In the genomic region with DNA sequence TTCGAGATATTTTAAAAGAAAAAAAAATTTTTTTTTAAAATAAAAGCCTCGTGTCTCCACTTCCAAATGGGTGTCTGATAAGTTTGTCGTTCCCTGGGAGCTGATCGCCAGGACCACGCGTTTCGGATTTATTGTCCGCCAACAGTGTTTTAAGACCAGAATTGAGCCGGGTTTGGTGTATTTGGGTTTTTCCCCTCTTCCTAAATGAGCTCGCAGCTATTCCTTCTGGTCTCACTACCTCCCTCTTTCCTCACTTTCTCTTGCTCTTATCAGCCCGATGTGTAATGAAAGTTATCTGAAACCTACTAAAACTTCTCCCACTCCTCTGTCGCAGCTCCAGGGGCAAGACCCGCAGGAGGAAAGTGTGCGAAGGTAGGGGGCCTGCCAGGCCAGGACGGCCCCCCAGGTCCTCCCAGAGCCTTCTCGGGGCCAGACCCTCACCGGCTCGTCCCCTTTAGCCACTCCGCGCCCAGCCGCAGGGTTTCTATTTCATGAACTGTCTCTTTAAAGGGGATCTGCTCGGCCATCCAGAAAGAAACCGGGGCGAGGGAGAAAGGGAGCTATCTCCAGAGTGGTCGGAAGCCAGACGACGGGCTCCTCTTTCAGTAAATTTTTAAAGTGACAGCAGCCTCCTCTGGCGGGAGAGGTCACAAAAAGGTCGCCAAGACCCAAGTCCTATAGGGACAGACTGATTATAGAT, we compare ENCODE assay signal across 8 mouse cellular contexts.
DNase-seq lines count a peak whose midpoint lies in the region; ATAC-seq and TF ChIP-seq lines count a peak whose summit lies in the region.

No protein-coding gene starts in this region.

- H3K27ac ChIP-seq in gastrocnemius, adult 2 months = peak overlapping the region; percentile 97
- H3K27ac ChIP-seq in hindbrain, embryonic 13.5 days = peak overlapping the region; percentile 66
- H3K27ac ChIP-seq in liver, adult 2 months (replicated peaks; ENCODE audit: insufficient read depth, low read depth, low read length) = peak overlapping the region; percentile 64
- peak overlapping the region; percentile 38; the same call in 1 of the 2 replicates for H3K27ac ChIP-seq in midbrain, embryonic 16.5 days (ENCODE audit: low read length)

- under 1% methylated on average over 29 of the region's 29 CpGs for WGBS in hindbrain, embryonic 13.5 days
- WGBS in liver, adult 2 months = under 1% methylated on average over 29 of the region's 29 CpGs
- WGBS in midbrain, embryonic 16.5 days = under 1% methylated on average over 29 of the region's 29 CpGs

- H3K9ac ChIP-seq in hindbrain, embryonic 13.5 days = peak overlapping the region; percentile 72
- H3K9ac ChIP-seq in liver, adult 2 months (ENCODE audit: low read depth, low read length) = peak overlapping the region; percentile 71
- H3K9ac ChIP-seq in midbrain, embryonic 16.5 days (ENCODE audit: low read depth, low read length) = peak overlapping the region; percentile 56; the same call in 1 of the 2 replicates

- no peaks in the 10 kb centered on the region for H3K36me3 ChIP-seq in hindbrain, embryonic 13.5 days
- no peaks in the 10 kb centered on the region for H3K36me3 ChIP-seq in liver, adult 2 months (ENCODE audit: control insufficient read depth, insufficient read depth, low read length)
- no peaks in the 10 kb centered on the region for H3K36me3 ChIP-seq in midbrain, embryonic 16.5 days (ENCODE audit: control insufficient read depth, insufficient read depth, low read length)

- in situ Hi-C loops in Patski (cut with MboI; ENCODE audit: low pct_unique_long_range_greater_than_20kb) = loop anchor here (10.0 kb wide), 1 partner anchor 542 kb away; no protein-coding TSS in a partner anchor

- POLR2A ChIA-PET in Patski (lab: Charles Lee) = interaction anchor here (0.6 to 0.7 kb wide), 3 partner anchors 334 to 762 kb away, joined by 3 read pairs; no protein-coding TSS in a partner anchor

- peaks cover 16% of the 10 kb centered on the region for H3K4me1 ChIP-seq in hindbrain, embryonic 13.5 days (replicated peaks)
- H3K4me1 ChIP-seq in liver, adult 2 months (ENCODE audit: control insufficient read depth, insufficient read depth, low read length) = no peaks in the 10 kb centered on the region
- peaks cover 13% of the 10 kb centered on the region for H3K4me1 ChIP-seq in midbrain, embryonic 16.5 days (ENCODE audit: control insufficient read depth, insufficient read depth, low read length)

- no peak for TF ChIP-seq POLR2A in brain, embryonic 14.5 days (IDR thresholded peaks at IDR 0.05; ENCODE audit: borderline replicate concordance, extremely low read depth, insufficient read depth, insufficient read length, poor library complexity, severe bottlenecking)
- no peak for TF ChIP-seq POLR2A in liver, adult 2 months (IDR thresholded peaks at IDR 0.05; ENCODE audit: extremely low read depth, insufficient read depth, low read length)

- peak overlapping the region; percentile 75 for H3K4me3 ChIP-seq in gastrocnemius, adult 2 months
- H3K4me3 ChIP-seq in hindbrain, embryonic 13.5 days = peak overlapping the region; percentile 48
- peak overlapping the region; percentile 77 for H3K4me3 ChIP-seq in liver, adult 2 months (ENCODE audit: insufficient read depth, low read depth, low read length)
- peak overlapping the region; percentile 35 for H3K4me3 ChIP-seq in midbrain, embryonic 16.5 days (ENCODE audit: low read depth, low read length)

- intact Hi-C loops in gastrocnemius, adult 2 months (cut with DNase I) = no loop called here

- ATAC-seq in Patski = peak; percentile 81
- ATAC-seq in hindbrain, embryonic 13.5 days (ENCODE audit: low FRiP score) = peak; percentile 50
- peak; percentile 43; the same call in 1 of the 2 replicates for ATAC-seq in midbrain, embryonic 16.5 days
- no peak for ATAC-seq in frontal cortex, adult (ENCODE audit: low TSS enrichment)

- peak overlapping the region; percentile 74 for H3K4me2 ChIP-seq in hindbrain, embryonic 13.5 days
- H3K4me2 ChIP-seq in midbrain, embryonic 16.5 days (ENCODE audit: low read length) = peak overlapping the region; percentile 66

- no peaks in the 10 kb centered on the region for H3K79me2 ChIP-seq in liver, adult 2 months (ENCODE audit: control insufficient read depth, insufficient read depth, low read length)

- CTCF ChIA-PET in Patski (lab: Charles Lee) = interaction anchor here (0.9 to 3.4 kb wide), 5 partner anchors 14 to 436 kb away, joined by 3 to 20 read pairs (median 4); no protein-coding TSS in a partner anchor

- no peaks in the 10 kb centered on the region for H3K9me3 ChIP-seq in hindbrain, embryonic 13.5 days
- no peaks in the 10 kb centered on the region for H3K9me3 ChIP-seq in midbrain, embryonic 16.5 days (replicated peaks; ENCODE audit: control insufficient read depth, low read length, poor library complexity, severe bottlenecking)

- no peak for DNase-seq in Patski (ENCODE audit: low read depth, low spot score)
- peak; percentile 69 for DNase-seq in brain, embryonic 14.5 days (ENCODE audit: low read depth)
- DNase-seq in gastrocnemius, adult 2 months = peak; percentile 79
- DNase-seq in liver, adult 2 months (ENCODE audit: extremely low read depth, low read depth, low spot score) = no peak
- DNase-seq in thymus, postnatal 4 days = no peak

- no peak for TF ChIP-seq CTCF in Patski (IDR thresholded peaks at IDR 0.05)
- TF ChIP-seq CTCF in brain, embryonic 14.5 days (IDR thresholded peaks at IDR 0.05; ENCODE audit: borderline replicate concordance, extremely low read depth, insufficient read depth, insufficient read length) = no peak
- no peak for TF ChIP-seq CTCF in gastrocnemius, adult 2 months (IDR thresholded peaks at IDR 0.05)
- TF ChIP-seq CTCF in liver, adult 2 months (IDR thresholded peaks at IDR 0.05; ENCODE audit: low read depth, low read length) = no peak

- H3K27me3 ChIP-seq in Patski = peaks cover 6% of the 10 kb centered on the region
- H3K27me3 ChIP-seq in hindbrain, embryonic 13.5 days = peaks cover 41% of the 10 kb centered on the region
- H3K27me3 ChIP-seq in liver, adult 2 months (ENCODE audit: control insufficient read depth, insufficient read depth, low read length) = no peaks in the 10 kb centered on the region
- no peaks in the 10 kb centered on the region; the same call in 1 of the 2 replicates for H3K27me3 ChIP-seq in midbrain, embryonic 16.5 days (ENCODE audit: control insufficient read depth, insufficient read depth, low read depth, low read length)

Comparison
In these comparisons a context has a peak if more than half of its experiments do, and no peak if none do; other contexts are left out.
1. DNase-seq: peak in brain, embryonic 14.5 days (single experiment) and gastrocnemius, adult 2 months (single experiment); none in Patski (single experiment), liver, adult 2 months (single experiment) and thymus, postnatal 4 days (single experiment).
2. H3K27ac ChIP-seq: peak in every context shown above with its lines; median percentile 97 in gastrocnemius, adult 2 months; 66 in hindbrain, embryonic 13.5 days; 64 in liver, adult 2 months; 38 in midbrain, embryonic 16.5 days.
3. Peak in every context shown above with its lines, with median percentiles within 50 percentile points of each other: H3K4me3 ChIP-seq and H3K9ac ChIP-seq.